Mouse (Mus musculus): ENCODE measurements around the gene Nudt3. TPM values are rescaled to one million over a fixed set of nuclear protein-coding genes. Genes with fewer than 3 reads are reported as not detected.

The Nudt3 gene
- total RNA-seq, 2 experiments from 2014 or later, result 550 to 603 TPM

DNA sequence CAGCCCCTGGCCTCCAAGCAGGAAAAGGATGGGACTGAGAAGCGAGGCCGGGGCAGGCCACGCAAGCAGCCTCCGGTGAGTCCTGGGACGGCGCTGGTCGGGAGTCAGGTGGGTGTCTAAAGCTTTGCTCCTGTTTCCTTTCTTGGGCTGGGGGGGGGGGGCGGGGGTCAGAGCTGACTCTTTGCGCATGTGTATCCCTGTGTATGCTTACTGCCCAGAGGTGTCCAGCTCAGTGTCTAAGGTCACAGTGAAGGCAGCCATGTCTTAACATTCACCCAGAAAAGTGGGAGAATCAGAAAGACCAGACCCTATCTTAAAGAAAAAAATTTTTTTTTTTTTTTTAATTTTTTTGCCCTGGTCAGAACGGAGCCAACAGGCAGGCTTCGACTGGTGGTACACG is 63.7 kb downstream of the Nudt3 start:
- DNase-seq (ENCODE audit: extremely low spot score in 1 of 2, low spot score in 2 of 2), result no peak
- intact Hi-C loops (cut with DNase I), result no loop called here
- Histone ChIP-seq H3K4me3 (no peak overlapping the region), H3K27ac (no peak overlapping the region)
- no peak for TF ChIP-seq CTCF (IDR thresholded peaks at IDR 0.05)

DNA sequence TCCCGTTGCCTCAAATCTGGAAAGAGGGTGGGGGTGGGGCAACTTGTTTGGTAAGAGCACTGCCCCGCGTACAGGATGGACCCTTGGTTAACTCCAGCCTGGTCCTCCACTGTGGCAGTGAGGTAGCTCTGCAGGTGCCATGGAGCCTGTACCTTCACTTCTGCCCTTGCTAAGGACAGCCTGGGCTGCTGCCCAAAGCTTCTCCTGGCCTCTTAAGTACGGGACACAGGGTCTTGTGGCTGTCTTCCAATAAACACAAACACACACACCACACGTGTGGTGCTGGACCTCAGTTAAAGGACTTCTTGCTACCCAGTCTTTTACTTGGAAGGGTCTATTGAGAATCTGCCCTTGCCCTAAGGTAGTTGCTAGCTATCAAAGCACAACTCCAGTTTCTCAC is 64.5 kb downstream of the Nudt3 start:
- no peak overlapping the region for H3K27ac ChIP-seq
- H3K4me3 ChIP-seq, result no peak overlapping the region
- intact Hi-C loops (cut with DNase I), result no loop called here
- DNase-seq (ENCODE audit: extremely low spot score in 1 of 2, low spot score in 2 of 2), result no peak
- TF ChIP-seq CTCF (IDR thresholded peaks at IDR 0.05), result no peak

DNA sequence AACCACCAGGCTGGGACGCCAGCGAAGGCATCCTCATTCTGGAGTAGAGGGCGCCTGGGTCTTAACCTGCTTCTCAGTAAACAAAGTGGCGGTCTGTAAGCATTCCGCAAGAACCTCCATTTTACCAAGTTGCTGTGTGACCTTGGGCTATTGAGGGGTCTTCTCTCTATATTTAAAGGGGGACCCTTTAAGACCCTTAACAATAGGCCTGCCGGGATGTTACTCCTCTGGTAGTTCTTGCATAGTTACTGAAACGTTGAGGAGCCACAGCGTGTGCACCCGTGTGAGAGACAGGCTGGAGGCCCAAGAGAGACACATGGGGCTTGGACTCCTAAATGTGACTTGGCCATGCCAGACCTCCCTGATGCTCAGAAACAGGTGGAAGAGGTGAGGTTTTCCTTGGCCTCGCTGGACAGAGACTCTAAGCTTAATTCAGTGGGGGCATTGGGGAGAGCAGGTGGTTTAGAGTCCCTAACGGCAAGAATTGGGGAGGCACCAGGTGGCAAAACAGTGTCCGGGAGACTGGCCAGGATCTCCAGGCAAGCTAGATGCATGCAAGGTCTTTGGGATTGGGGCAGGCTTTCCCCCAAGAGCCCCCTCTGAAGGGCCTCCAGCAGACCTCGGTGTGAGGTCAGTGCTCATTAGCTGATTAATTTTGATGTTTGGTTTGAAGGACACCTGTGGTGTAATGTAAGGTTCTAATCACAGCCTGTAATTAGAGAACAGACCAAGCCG is 65.2 kb downstream of the Nudt3 start:
- TF ChIP-seq CTCF (IDR thresholded peaks at IDR 0.05), result no peak
- Histone ChIP-seq H3K4me3 (peak overlapping the region; percentile 90), H3K27ac (no peak overlapping the region)
- intact Hi-C loops (cut with DNase I), result no loop called here
- no peak for DNase-seq (ENCODE audit: extremely low spot score in 1 of 2, low spot score in 2 of 2)

DNA sequence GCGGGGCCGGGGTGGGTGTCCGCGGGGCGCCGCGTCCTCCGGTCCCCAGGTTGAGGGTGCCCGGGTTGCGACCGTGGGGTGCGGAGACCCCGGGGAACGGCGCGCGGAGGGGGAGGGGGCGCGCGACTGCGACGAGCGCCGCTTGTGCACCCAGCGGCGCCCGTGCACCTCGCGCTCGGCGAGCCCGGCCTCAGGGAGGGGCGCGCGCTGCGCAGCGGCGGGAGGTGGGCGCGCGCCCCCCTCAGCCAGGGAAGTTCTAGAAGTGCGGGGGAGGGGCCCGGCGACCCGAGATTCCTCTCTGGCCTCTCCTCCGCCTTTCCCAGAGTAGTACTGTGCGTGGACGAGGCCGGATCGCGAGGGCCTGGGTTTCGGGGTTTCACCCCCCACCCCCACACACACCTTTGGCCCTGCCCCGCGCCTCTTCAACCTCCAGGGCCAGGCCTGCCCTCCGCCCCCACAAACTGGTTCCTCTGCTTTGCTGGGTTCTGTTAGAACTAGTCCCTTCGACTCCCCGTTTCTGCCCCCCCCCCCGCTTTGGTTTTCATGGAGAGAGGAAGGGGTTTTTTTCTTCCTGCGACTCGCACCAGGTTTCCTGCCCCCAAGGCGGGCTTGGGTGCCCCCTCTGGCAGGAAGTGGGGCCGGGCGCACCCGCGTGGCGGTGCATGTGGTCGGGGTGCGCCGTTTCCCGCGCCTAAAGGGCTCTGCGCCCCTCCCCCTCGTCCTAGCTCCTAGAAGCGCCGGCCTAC is 65.9 kb downstream of the Nudt3 start:
- TF ChIP-seq CTCF (IDR thresholded peaks at IDR 0.05), result no peak; the same call in none of the 2 replicates
- DNase-seq (ENCODE audit: extremely low spot score in 1 of 2, low spot score in 2 of 2), result no peak
- peak overlapping the region; percentile 90 for H3K4me3 ChIP-seq
- intact Hi-C loops (cut with DNase I), result no loop called here
- H3K27ac ChIP-seq, result peak overlapping the region; percentile 93; the same call in 1 of the 2 replicates

DNA sequence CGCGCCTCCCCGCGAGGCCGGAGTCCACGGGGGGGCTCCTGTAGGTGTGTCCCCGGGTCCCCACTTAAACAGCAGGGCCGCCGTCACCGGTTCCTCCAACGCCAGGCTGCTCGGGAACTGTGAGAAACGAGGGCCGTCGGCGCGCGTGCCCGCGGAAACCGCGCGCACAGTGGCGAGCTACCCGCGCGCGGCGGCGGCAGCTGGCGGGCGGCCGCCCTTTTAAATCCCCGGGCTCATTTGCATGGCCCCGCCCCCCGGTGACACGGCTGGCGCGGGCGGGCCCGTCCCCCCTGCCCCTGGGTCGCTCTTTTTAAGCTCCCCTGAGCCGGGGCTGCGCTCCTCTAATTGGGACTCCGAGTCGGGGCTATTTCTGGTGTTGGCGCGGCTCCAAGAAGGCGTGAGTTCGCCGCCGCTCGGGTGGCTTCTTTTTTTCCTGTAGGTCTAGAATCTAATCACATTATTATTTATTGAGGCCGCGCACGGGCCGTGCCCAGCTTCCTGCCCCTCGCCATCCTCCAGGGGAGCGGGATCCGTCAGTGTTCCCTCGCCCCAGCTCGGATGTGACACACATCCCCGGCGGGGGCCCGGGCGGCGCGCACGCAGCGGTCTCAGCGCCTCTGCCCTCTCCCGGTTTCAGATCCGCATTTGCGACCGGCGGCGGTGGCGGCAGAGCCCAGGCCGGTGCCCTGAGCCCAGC is 66.8 kb downstream of the Nudt3 start, which contains the start of gene Hmga1:
Gene Hmga1, plus strand, starts transcription at position 183 of the 697 bp plus-strand sequence.
- DNase-seq (ENCODE audit: extremely low spot score in 1 of 2, low spot score in 2 of 2), result peak; percentile 83 to 86
- no peak for TF ChIP-seq CTCF (IDR thresholded peaks at IDR 0.05)
- Histone ChIP-seq H3K27ac (peak within 1 kb of the TSS; percentile 93), H3K4me3 (peak within 1 kb of the TSS; percentile 90)
- intact Hi-C loops (cut with DNase I), result no loop called here

DNA sequence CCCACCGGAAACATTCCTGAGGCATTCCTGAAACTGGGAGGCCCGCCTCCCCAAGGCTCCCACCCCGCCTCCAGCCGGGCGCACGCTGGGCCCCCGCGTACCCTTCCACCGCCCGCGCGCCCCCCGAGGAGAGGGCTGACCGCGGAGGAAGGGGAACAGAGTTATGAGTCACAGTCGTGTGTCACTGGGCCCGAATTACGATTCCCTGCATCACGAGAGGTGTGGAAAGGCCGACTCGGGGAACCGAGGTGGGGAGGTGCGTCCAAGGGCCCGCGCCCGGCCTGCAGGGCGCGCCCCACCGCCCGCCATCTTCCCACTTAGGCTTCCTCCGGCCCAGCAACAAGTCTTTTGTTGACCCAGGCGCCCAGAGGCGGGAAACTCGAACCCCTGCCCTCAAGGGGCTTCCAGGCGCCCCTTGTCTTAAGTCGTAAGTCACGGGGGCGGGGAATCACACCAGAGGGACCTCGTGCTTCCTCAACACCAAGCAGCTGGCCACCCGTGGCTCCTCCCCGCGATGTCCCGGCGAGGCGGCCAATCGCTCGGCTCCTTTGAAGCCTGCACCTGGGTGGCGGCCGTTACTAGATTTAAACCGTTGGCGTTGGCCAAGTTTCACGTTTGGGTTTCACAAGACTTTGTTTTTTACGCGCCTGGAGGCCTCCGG is 67.7 kb downstream of the Nudt3 start:
- intact Hi-C loops (cut with DNase I), result no loop called here
- peak overlapping the region; percentile 93; the same call in 1 of the 2 replicates for H3K27ac ChIP-seq
- DNase-seq (ENCODE audit: extremely low spot score in 1 of 2, low spot score in 2 of 2), result no peak
- peak overlapping the region; percentile 90 for H3K4me3 ChIP-seq
- TF ChIP-seq CTCF (IDR thresholded peaks at IDR 0.05), result no peak

DNA sequence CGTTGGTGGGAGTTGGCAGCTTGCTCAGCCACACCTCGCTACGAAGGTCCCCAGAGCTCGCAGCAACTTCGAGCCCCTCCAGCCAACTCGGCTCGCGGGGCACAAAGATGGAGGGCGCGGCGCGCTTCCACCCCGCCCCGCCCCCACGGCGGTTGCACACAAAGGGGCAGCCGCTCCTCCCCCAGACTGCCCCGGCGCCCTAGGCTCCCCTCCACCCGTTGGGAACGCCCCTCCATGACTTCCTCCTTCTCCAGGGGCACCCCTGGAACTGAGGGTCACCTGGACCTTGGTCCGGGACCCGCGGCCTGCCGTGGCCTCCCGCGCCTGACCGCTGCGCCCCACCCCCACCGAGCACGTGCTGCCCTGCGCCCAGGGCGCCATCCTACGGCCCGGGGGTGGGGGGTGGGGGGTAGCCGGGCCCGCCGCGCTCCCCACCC is 68.2 kb downstream of the Nudt3 start:
- intact Hi-C loops (cut with DNase I), result no loop called here
- Histone ChIP-seq H3K27ac (no peak overlapping the region), H3K4me3 (peak overlapping the region; percentile 7; the same call in 1 of the 2 replicates)
- no peak for DNase-seq (ENCODE audit: extremely low spot score in 1 of 2, low spot score in 2 of 2)
- no peak for TF ChIP-seq CTCF (IDR thresholded peaks at IDR 0.05)

DNA sequence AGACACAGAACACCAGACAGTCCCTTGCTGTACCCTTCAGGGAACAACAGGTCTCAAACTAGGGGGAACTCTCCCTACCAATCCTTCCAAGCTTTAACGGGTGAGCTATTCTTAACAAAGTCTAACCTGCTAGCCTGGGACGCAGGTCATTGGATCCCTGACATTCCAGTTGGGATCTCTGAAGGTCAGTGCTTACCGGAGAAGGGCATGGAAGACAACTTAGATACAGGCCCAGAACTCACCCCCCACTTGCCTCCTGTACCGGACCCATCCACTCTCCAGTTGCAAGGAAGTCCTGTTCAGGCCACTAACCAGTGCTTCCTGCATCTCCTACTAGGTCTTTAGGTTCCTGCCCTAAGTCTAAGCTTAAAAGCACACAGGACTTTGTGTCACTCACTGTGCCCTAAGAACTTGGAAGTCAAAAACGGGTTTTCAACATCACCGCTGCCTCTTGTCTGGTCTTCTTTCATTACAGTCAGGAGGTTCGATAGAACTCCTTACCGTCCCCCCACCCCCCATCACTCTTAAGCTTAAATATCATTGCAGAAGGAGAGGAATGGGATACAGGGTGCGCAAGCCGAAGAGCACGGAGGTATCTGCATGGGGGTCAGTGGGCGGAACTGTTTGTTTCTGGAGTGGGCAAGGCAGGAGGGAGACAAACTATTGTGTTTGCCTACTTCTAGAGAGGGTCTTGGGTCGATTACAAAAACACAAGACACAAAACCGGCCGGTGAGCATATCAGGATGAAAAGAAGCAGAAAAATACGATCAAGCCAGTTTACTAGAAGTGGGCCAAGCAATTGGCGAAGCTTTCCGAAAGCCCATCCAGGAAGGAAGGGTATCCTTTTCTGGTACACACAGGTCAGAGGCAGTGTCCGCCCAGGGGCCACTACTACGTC is 69.0 kb downstream of the Nudt3 start:
- no peak for DNase-seq (ENCODE audit: extremely low spot score in 1 of 2, low spot score in 2 of 2)
- Histone ChIP-seq H3K4me3 (no peak overlapping the region), H3K27ac (no peak overlapping the region)
- intact Hi-C loops (cut with DNase I), result loop anchor here (5.0 kb wide), 1 partner anchor 208 kb away; no protein-coding TSS in a partner anchor
- no peak for TF ChIP-seq CTCF (IDR thresholded peaks at IDR 0.05)

DNA sequence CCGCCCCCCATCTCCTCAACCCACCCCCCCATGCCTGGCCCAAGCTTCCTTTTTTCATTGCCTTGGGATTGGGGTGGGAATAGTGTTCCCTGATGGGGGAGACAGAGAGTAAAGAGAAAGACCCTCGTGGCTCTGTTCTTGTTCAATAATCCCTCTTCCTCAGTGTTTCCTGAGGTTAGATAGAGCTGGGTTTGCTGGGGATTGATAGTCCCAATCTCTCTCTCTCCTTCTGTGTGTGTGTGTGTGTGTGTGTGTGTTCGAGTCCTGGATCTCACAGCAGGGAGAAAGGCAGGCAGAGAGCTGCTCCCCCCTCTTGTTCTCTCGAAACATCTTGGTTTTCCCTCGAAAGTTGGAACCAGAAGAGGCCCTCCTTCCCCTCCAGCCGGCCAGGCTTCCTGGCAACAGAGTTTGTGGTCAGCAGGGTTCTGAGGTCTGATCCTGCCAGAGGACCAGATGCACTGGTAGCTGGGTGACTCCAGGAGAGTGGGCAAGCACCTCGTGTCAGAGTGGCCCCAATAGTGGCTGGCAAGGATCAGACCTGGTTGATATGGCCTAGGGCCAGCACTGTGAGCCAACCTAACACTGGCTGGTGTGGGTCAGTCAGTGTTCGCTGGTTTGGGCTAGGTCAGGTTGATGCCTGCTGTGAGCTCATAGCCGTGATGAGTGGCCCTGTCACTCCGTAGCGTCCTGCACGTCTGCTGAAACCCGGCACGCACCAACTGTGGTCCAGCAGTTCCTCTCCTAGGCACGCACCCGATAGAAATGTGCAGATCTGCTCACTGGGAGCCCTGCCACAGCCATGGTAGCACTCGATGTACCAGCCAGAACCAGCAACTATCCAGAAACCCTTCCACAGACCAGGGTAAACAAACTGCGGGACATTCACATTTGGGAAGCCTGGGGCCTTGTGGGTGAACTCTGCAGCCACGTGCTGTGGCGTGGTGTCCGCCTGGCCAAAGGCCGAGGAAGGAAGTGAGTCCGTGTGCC is 70.8 kb downstream of the Nudt3 start:
- no peak overlapping the region for H3K4me3 ChIP-seq
- no peak overlapping the region for H3K27ac ChIP-seq
- intact Hi-C loops (cut with DNase I), result loop anchor here (5.0 kb wide), 1 partner anchor 210 kb away; no protein-coding TSS in a partner anchor
- DNase-seq (ENCODE audit: extremely low spot score in 1 of 2, low spot score in 2 of 2), result no peak
- TF ChIP-seq CTCF (IDR thresholded peaks at IDR 0.05), result no peak

All from left cerebral cortex, adult 2 months (tissue).